ENCODE assay signal across 31 mouse cellular contexts in the genomic region with DNA sequence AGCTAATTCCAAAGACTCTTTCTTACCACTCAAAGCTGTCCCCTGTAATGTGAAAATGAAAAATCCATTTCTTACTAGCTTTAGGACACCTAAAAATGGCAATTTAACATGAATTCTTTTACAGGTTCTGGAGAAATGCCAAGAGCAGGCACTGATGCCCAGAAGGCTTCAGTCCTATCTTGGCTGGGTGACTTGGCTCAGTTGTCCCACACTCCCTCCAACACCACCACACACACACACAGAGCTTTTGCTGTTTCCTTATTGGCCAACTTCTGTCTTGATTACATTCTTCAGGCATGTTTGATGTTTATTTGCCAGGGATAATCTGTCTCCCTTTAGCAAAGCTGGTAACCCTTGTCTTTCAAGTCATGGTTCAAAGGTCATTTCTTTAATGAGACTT. TPM values are rescaled to one million over a fixed set of nuclear protein-coding genes. Genes with fewer than 3 reads are reported as not detected.
A peak's percentile ranks its signal among the peaks of the same experiment; 100 is the strongest.
DNase-seq lines count a peak whose midpoint lies in the region; ATAC-seq lines count a peak whose summit lies in the region.
"Had no signal": no experiment of that assay in that cellular context is flagged by ENCODE, and none has a peak within 500 bp of the region (broad histone marks: within the 10 kb centered on the region; RNA-seq: fewer than 3 reads in every experiment).

No protein-coding gene starts in this region.

- ATAC-seq in forebrain, embryonic 14.5 days, result no peak
- no peak for ATAC-seq in forebrain, embryonic 11.5 days (replicated peaks; ENCODE audit: low FRiP score)
- no peak for ATAC-seq in liver, embryonic 12.5 days
- no peak for ATAC-seq in liver, embryonic 11.5 days (replicated peaks; ENCODE audit: low FRiP score)
- ATAC-seq: activated CD4-positive, CD25-positive, alpha-beta regulatory T cell, adult 4 months had no signal

- no peaks in the 10 kb centered on the region for H3K4me1 ChIP-seq in forebrain, embryonic 14.5 days (ENCODE audit: control insufficient read depth, insufficient read depth, low read length)
- H3K4me1 ChIP-seq in forebrain, embryonic 11.5 days (replicated peaks; ENCODE audit: control insufficient read depth, insufficient read depth, low read length), result no peaks in the 10 kb centered on the region
- H3K4me1 ChIP-seq in liver, embryonic 12.5 days, result no peaks in the 10 kb centered on the region
- no peaks in the 10 kb centered on the region for H3K4me1 ChIP-seq in liver, embryonic 11.5 days (replicated peaks; ENCODE audit: control insufficient read depth, insufficient read depth, low read length)
- H3K4me1 ChIP-seq: heart, embryonic 13.5 days; hindbrain, embryonic 15.5 days; kidney, embryonic 15.5 days; limb, embryonic 13.5 days; neural tube, embryonic 12.5 days had no signal

- H3K9me3 ChIP-seq in forebrain, embryonic 14.5 days (replicated peaks; ENCODE audit: control insufficient read depth, low read length), result no peaks in the 10 kb centered on the region
- no peaks in the 10 kb centered on the region for H3K9me3 ChIP-seq in forebrain, embryonic 11.5 days (ENCODE audit: control insufficient read depth, low read length)
- no peaks in the 10 kb centered on the region for H3K9me3 ChIP-seq in liver, embryonic 12.5 days (replicated peaks)
- H3K9me3 ChIP-seq in liver, embryonic 11.5 days (ENCODE audit: control insufficient read depth, low read length), result no peaks in the 10 kb centered on the region
- H3K9me3 ChIP-seq: embryonic facial prominence, embryonic 13.5 days; heart, embryonic 13.5 days; hindbrain, embryonic 15.5 days; kidney, embryonic 15.5 days; limb, embryonic 13.5 days; neural tube, embryonic 12.5 days had no signal

- peak; percentile 14 for DNase-seq in adrenal gland, postnatal 10 days
- DNase-seq in adrenal gland, postnatal 25 days, result no peak
- peak; percentile 46 for DNase-seq in forebrain, embryonic 14.5 days (ENCODE audit: low spot score)
- DNase-seq in forebrain, embryonic 11.5 days (ENCODE audit: low spot score), result no peak
- no peak for DNase-seq in liver, embryonic 11.5 days (ENCODE audit: low spot score)
- DNase-seq in lung, postnatal 10 days, result peak; percentile 13
- no peak for DNase-seq in lung, postnatal 14 days
- DNase-seq: adrenal gland, adult 2 months; cerebellum, adult 18-20 months; gastrocnemius, postnatal 10 days; heart, postnatal 10 days; kidney, adult 18-20 months; kidney, postnatal 25 days; midbrain, embryonic 14.5 days; right cerebral cortex, adult 18-20 months; spleen, adult 18-20 months; thymus, adult 18-20 months; thymus, postnatal 25 days had no signal

- no peaks in the 10 kb centered on the region for H3K27me3 ChIP-seq in forebrain, embryonic 14.5 days (replicated peaks; ENCODE audit: control insufficient read depth, insufficient read depth, low read length)
- H3K27me3 ChIP-seq in forebrain, embryonic 11.5 days (ENCODE audit: control insufficient read depth, insufficient read depth, low read length), result no peaks in the 10 kb centered on the region
- peaks cover 9% of the 10 kb centered on the region; the same call in 1 of the 2 replicates for H3K27me3 ChIP-seq in liver, embryonic 12.5 days (replicated peaks)
- no peaks in the 10 kb centered on the region for H3K27me3 ChIP-seq in liver, embryonic 11.5 days (replicated peaks; ENCODE audit: control insufficient read depth, insufficient read depth, low read length)
- H3K27me3 ChIP-seq: CH12.LX; embryonic facial prominence, embryonic 13.5 days; heart, embryonic 13.5 days; hindbrain, embryonic 15.5 days; kidney, embryonic 15.5 days; limb, embryonic 13.5 days; neural tube, embryonic 12.5 days had no signal

- no peak overlapping the region for H3K9ac ChIP-seq in forebrain, embryonic 14.5 days (ENCODE audit: low read length)
- no peak overlapping the region for H3K9ac ChIP-seq in forebrain, embryonic 11.5 days (ENCODE audit: low read length)
- H3K9ac ChIP-seq in liver, embryonic 12.5 days, result 0 out of 2 replicates have a peak overlapping the region, but pooled peaks have one; percentile 2
- no peak overlapping the region for H3K9ac ChIP-seq in liver, embryonic 11.5 days (ENCODE audit: low read depth, low read length)
- H3K9ac ChIP-seq: embryonic facial prominence, embryonic 13.5 days; heart, embryonic 13.5 days; hindbrain, embryonic 15.5 days; kidney, embryonic 15.5 days; limb, embryonic 13.5 days; liver, embryonic 14.5 days; neural tube, embryonic 12.5 days had no signal

- H3K4me3 ChIP-seq in forebrain, embryonic 14.5 days (ENCODE audit: low read depth, low read length), result no peak overlapping the region
- H3K4me3 ChIP-seq in forebrain, embryonic 11.5 days (ENCODE audit: low read depth, low read length), result no peak overlapping the region
- H3K4me3 ChIP-seq in liver, embryonic 12.5 days, result no peak overlapping the region
- no peak overlapping the region for H3K4me3 ChIP-seq in liver, embryonic 11.5 days (ENCODE audit: low read depth, low read length)
- H3K4me3 ChIP-seq: embryonic facial prominence, embryonic 13.5 days; heart, embryonic 13.5 days; hindbrain, embryonic 15.5 days; kidney, embryonic 15.5 days; left cerebral cortex, adult 2 months; limb, embryonic 13.5 days; neural tube, embryonic 12.5 days had no signal

- no peak overlapping the region for H3K27ac ChIP-seq in forebrain, embryonic 14.5 days (ENCODE audit: low read depth, low read length)
- H3K27ac ChIP-seq in forebrain, embryonic 11.5 days (ENCODE audit: low read depth, low read length), result no peak overlapping the region
- no peak overlapping the region for H3K27ac ChIP-seq in liver, embryonic 12.5 days
- no peak overlapping the region for H3K27ac ChIP-seq in liver, embryonic 11.5 days (ENCODE audit: low read depth, low read length)
- H3K27ac ChIP-seq: embryonic facial prominence, embryonic 13.5 days; heart, embryonic 13.5 days; hindbrain, embryonic 15.5 days; kidney, embryonic 15.5 days; left cerebral cortex, adult 2 months; limb, embryonic 13.5 days; liver, embryonic 14.5 days; neural tube, embryonic 12.5 days; stomach, postnatal 0 days had no signal

- H3K36me3 ChIP-seq in forebrain, embryonic 14.5 days (ENCODE audit: control insufficient read depth, insufficient read depth, low read length), result no peaks in the 10 kb centered on the region
- H3K36me3 ChIP-seq in forebrain, embryonic 11.5 days (ENCODE audit: control insufficient read depth, insufficient read depth, low read length), result no peaks in the 10 kb centered on the region
- no peaks in the 10 kb centered on the region for H3K36me3 ChIP-seq in liver, embryonic 12.5 days
- H3K36me3 ChIP-seq in liver, embryonic 11.5 days (ENCODE audit: control insufficient read depth, insufficient read depth, low read length), result no peaks in the 10 kb centered on the region
- H3K36me3 ChIP-seq: embryonic facial prominence, embryonic 13.5 days; heart, embryonic 13.5 days; hindbrain, embryonic 15.5 days; kidney, embryonic 15.5 days; limb, embryonic 13.5 days; neural tube, embryonic 12.5 days had no signal

- H3K4me2 ChIP-seq in forebrain, embryonic 14.5 days (ENCODE audit: low read length), result no peak overlapping the region
- H3K4me2 ChIP-seq in forebrain, embryonic 11.5 days (ENCODE audit: low read depth, low read length, severe bottlenecking), result no peak overlapping the region
- H3K4me2 ChIP-seq in liver, embryonic 12.5 days, result no peak overlapping the region
- H3K4me2 ChIP-seq in liver, embryonic 11.5 days, result no peak overlapping the region
- H3K4me2 ChIP-seq: embryonic facial prominence, embryonic 13.5 days; heart, embryonic 13.5 days; hindbrain, embryonic 15.5 days; kidney, embryonic 15.5 days; limb, embryonic 13.5 days; neural tube, embryonic 12.5 days had no signal

RNA-seq across cellular contexts. Expression of gene Tmtc1, which starts 37.7 kb away (rescaled TPM):
- 10 to 100 TPM in 1 of 2 experiments, 1 to 10 TPM in 1; 8.5 to 15.2 TPM for total RNA-seq in adrenal gland, postnatal 10 days (2021)
- 11.6 and 13.1 TPM in 2 replicates for total RNA-seq in adrenal gland, postnatal 25 days (2021)
- 1.3 and 2.3 TPM in 2 replicates for polyA plus RNA-seq in forebrain, embryonic 14.5 days (2014; fragmentation: Nextera tagmentation; extraction: Ambion mirVana)
- 1.1 and 1.3 TPM in 2 replicates for polyA plus RNA-seq in forebrain, embryonic 11.5 days (2014; fragmentation: Nextera tagmentation; extraction: Ambion mirVana)
- polyA plus RNA-seq in liver, embryonic 12.5 days (2016; fragmentation: Nextera tagmentation; extraction: Ambion mirVana), result 0.26 and 0.36 TPM in 2 replicates
- polyA plus RNA-seq in liver, embryonic 11.5 days (2014; fragmentation: Nextera tagmentation; extraction: Ambion mirVana), result 0.47 and 0.58 TPM in 2 replicates
- polyA plus RNA-seq: C2C12 had no signal

Comparison
In these comparisons a context has a peak if more than half of its experiments do, and no peak if none do; other contexts are left out.
1. DNase-seq: peak in adrenal gland, postnatal 10 days (single experiment), forebrain, embryonic 14.5 days (single experiment) and lung, postnatal 10 days (single experiment); none in adrenal gland, postnatal 25 days (single experiment), forebrain, embryonic 11.5 days (single experiment), liver, embryonic 11.5 days (single experiment) and lung, postnatal 14 days (single experiment).